Mouse (Mus musculus) hindbrain, embryonic 14.5 days (tissue): Measurements from ENCODE around the gene Trp53bp2. TPM values are rescaled to one million over a fixed set of nuclear protein-coding genes. Genes with fewer than 3 reads are reported as not detected.

Source experiments
- ATAC-seq: fragments of 200-750 bp; cut with Nextera tagmentation; 2 replicates; pipeline ENCODE4 v1.8.0; 2017; ENCODE audit warnings: moderate number of reproducible peaks, mild to moderate bottlenecking, moderate TSS enrichment, moderate library complexity; ENCODE audit not compliant: low FRiP score
- DNase-seq: peaks from one replicate; pipeline ENCODE4 v3.0.0-alpha.2; 2015; ENCODE audit warnings: low spot score
- H3K27ac ChIP-seq: fragments of 300-500 bp; sonication (generic); 2 replicates; pipeline ENCODE4 v1.5.1; 2014; ENCODE audit warnings: mild to moderate bottlenecking, moderate library complexity
- H3K27me3 ChIP-seq: fragments of 300-500 bp; sonication (generic); 2 replicates; pipeline ENCODE4 v1.6.1; 2014; ENCODE audit warnings: mild to moderate bottlenecking, low read length, mixed read lengths; ENCODE audit not compliant: control insufficient read depth, insufficient read depth
- H3K36me3 ChIP-seq: fragments of 300-500 bp; sonication (generic); replicated peaks from 2 replicates; pipeline ENCODE4 v1.6.1; 2014; ENCODE audit not compliant: control insufficient read depth, insufficient read depth
- H3K4me1 ChIP-seq: fragments of 300-500 bp; sonication (generic); replicated peaks from 2 replicates; pipeline ENCODE4 v1.6.1; 2014; ENCODE audit warnings: antibody characterized with exemption, low read length, mixed read lengths; ENCODE audit not compliant: control insufficient read depth, insufficient read depth
- H3K4me2 ChIP-seq: fragments of 300-500 bp; sonication (generic); replicated peaks from 2 replicates; pipeline ENCODE4 v1.6.1; 2014; ENCODE audit warnings: mild to moderate bottlenecking, moderate library complexity
- H3K4me3 ChIP-seq: fragments of 300-500 bp; sonication (generic); replicated peaks from 2 replicates; pipeline ENCODE4 v1.5.1; 2014; ENCODE audit warnings: mild to moderate bottlenecking, low read length
- H3K9ac ChIP-seq: fragments of 300-500 bp; sonication (generic); 2 replicates; pipeline ENCODE4 v1.6.1; 2014
- H3K9me3 ChIP-seq: fragments of 300-500 bp; sonication (generic); 2 replicates; pipeline ENCODE4 v1.6.1; 2016; ENCODE audit warnings: low read length; ENCODE audit not compliant: control insufficient read depth
- WGBS: fragments of 180-500 bp; shearing (Covaris S2); extraction: QIAGEN DNeasy Blood & Tissue Kit; methylation state at CpG from one replicate; pipeline ENCODE4 v1.1.7; 2014; 5-methylcytosine and 5-hydroxymethylcytosine counted together
- polyA plus RNA-seq: library from polyadenylated mRNA; unstranded; fragments of >200 nt; fragmentation: Nextera tagmentation; extraction: Ambion mirVana; gene quantifications from 2 replicates; pipeline ENCODE4 v1.2.1, GENCODE M21; 2014

The Trp53bp2 gene
- polyA plus RNA-seq, 1 experiment from 2014 or later: 19.5 TPM

GRCm38 (mm10) chr1:182489803-182490452 lies 81.0 kb downstream of the Trp53bp2 start:
- no peaks in the 10 kb centered on the region for H3K27me3 ChIP-seq
- 10% methylated on average over 21 of the region's 21 CpGs for WGBS
- H3K27ac ChIP-seq: 0 out of 2 replicates have a peak overlapping the region, but pooled peaks have one; percentile 28
- ATAC-seq (peak; percentile 95), DNase-seq (peak; percentile 88)
- H3K4me1 ChIP-seq: peaks cover 10% of the 10 kb centered on the region
- H3K9ac ChIP-seq: 0 out of 2 replicates have a peak overlapping the region, but pooled peaks have one; percentile 12
- H3K4me3 ChIP-seq: peak overlapping the region; percentile 15; the same call in 1 of the 2 replicates
- no peaks in the 10 kb centered on the region for H3K9me3 ChIP-seq
- peaks cover 64% of the 10 kb centered on the region for H3K36me3 ChIP-seq
- H3K4me2 ChIP-seq: peak overlapping the region; percentile 50

- Histone ChIP-seq H3K27ac (0 out of 2 replicates have a peak overlapping the region, but pooled peaks have one; percentile 28), H3K4me1 (peaks cover 13% of the 10 kb centered on the region), H3K4me3 (no peak overlapping the region), H3K4me2 (no peak overlapping the region), H3K9me3 (no peaks in the 10 kb centered on the region), H3K27me3 (no peaks in the 10 kb centered on the region), H3K36me3 (peaks cover 58% of the 10 kb centered on the region), H3K9ac (no peak overlapping the region)
- WGBS: 82% methylated on average over 7 of the region's 7 CpGs
- DNase-seq (no peak), ATAC-seq (no peak)
Observed at GRCm38 (mm10) chr1:182490568-182490967, 81.6 kb downstream of the Trp53bp2 start.

GRCm38 (mm10) chr1:182491839-182492238 lies 82.9 kb downstream of the Trp53bp2 start:
- DNase-seq: no peak
- Histone ChIP-seq H3K9ac (no peak overlapping the region), H3K4me3 (no peak overlapping the region), H3K36me3 (peaks cover 49% of the 10 kb centered on the region), H3K4me2 (no peak overlapping the region), H3K9me3 (no peaks in the 10 kb centered on the region), H3K27me3 (no peaks in the 10 kb centered on the region), H3K27ac (no peak overlapping the region), H3K4me1 (peaks cover 13% of the 10 kb centered on the region)
- WGBS: 94% methylated on average over 6 of the region's 6 CpGs
- no peak for ATAC-seq

GRCm38 (mm10) chr1:182494285-182495145 lies 85.5 kb downstream of the Trp53bp2 start:
- ATAC-seq: no peak
- Histone ChIP-seq H3K27me3 (no peaks in the 10 kb centered on the region), H3K27ac (no peak overlapping the region), H3K4me3 (no peak overlapping the region), H3K9ac (no peak overlapping the region), H3K4me1 (peaks cover 13% of the 10 kb centered on the region), H3K36me3 (peaks cover 23% of the 10 kb centered on the region), H3K9me3 (no peaks in the 10 kb centered on the region), H3K4me2 (no peak overlapping the region)
- 76% methylated on average over 17 of the region's 17 CpGs for WGBS
- DNase-seq: no peak

- H3K27ac ChIP-seq: no peak overlapping the region
- no peaks in the 10 kb centered on the region for H3K27me3 ChIP-seq
- H3K4me3 ChIP-seq: no peak overlapping the region
- peaks cover 13% of the 10 kb centered on the region for H3K4me1 ChIP-seq
- ATAC-seq (no peak), DNase-seq (no peak)
- WGBS: 55% methylated on average over 6 of the region's 6 CpGs
- H3K9me3 ChIP-seq: no peaks in the 10 kb centered on the region
- H3K9ac ChIP-seq: no peak overlapping the region
- H3K4me2 ChIP-seq: no peak overlapping the region
- H3K36me3 ChIP-seq: peaks cover 9% of the 10 kb centered on the region; the same call in 1 of the 2 replicates
Observed at GRCm38 (mm10) chr1:182496685-182497084, 87.7 kb downstream of the Trp53bp2 start.

- no peak overlapping the region for H3K9ac ChIP-seq
- H3K4me3 ChIP-seq: no peak overlapping the region
- no peaks in the 10 kb centered on the region for H3K36me3 ChIP-seq
- WGBS: 66% methylated on average over 4 of the region's 4 CpGs
- no peaks in the 10 kb centered on the region for H3K27me3 ChIP-seq
- H3K27ac ChIP-seq: no peak overlapping the region
- H3K9me3 ChIP-seq: no peaks in the 10 kb centered on the region
- ATAC-seq (no peak), DNase-seq (no peak)
- H3K4me1 ChIP-seq: peaks cover 13% of the 10 kb centered on the region
- H3K4me2 ChIP-seq: no peak overlapping the region
Observed at GRCm38 (mm10) chr1:182497736-182498135, 88.8 kb downstream of the Trp53bp2 start.

- H3K27me3 ChIP-seq: no peaks in the 10 kb centered on the region
- no peaks in the 10 kb centered on the region for H3K9me3 ChIP-seq
- DNase-seq (no peak), ATAC-seq (no peak)
- no peak overlapping the region for H3K9ac ChIP-seq
- no peak overlapping the region for H3K4me2 ChIP-seq
- H3K4me1 ChIP-seq: peaks cover 14% of the 10 kb centered on the region
- no peak overlapping the region for H3K4me3 ChIP-seq
- H3K36me3 ChIP-seq: no peaks in the 10 kb centered on the region
- WGBS: 70% methylated on average over 9 of the region's 9 CpGs
- no peak overlapping the region for H3K27ac ChIP-seq
Observed at GRCm38 (mm10) chr1:182499443-182500089, 90.6 kb downstream of the Trp53bp2 start.

- no peak overlapping the region for H3K27ac ChIP-seq
- no peak overlapping the region for H3K9ac ChIP-seq
- H3K27me3 ChIP-seq: no peaks in the 10 kb centered on the region
Observed at GRCm38 (mm10) chr1:182500224-182500623, 91.3 kb downstream of the Trp53bp2 start.

GRCm38 (mm10) chr1:182500843-182501242 lies 91.9 kb downstream of the Trp53bp2 start:
- Histone ChIP-seq H3K9ac (no peak overlapping the region), H3K27ac (no peak overlapping the region), H3K4me1 (peaks cover 10% of the 10 kb centered on the region; the same call in 1 of the 2 replicates), H3K4me3 (no peak overlapping the region), H3K36me3 (no peaks in the 10 kb centered on the region), H3K9me3 (no peaks in the 10 kb centered on the region), H3K27me3 (no peaks in the 10 kb centered on the region), H3K4me2 (no peak overlapping the region)
- ATAC-seq: no peak
- WGBS: 92% methylated on average over 4 of the region's 4 CpGs
- DNase-seq: peak; percentile 38

More at GRCm38 (mm10) chr1:182500224-182500623, 91.3 kb downstream of the Trp53bp2 start:
- Histone ChIP-seq H3K9me3 (no peaks in the 10 kb centered on the region), H3K36me3 (no peaks in the 10 kb centered on the region), H3K4me1 (peaks cover 10% of the 10 kb centered on the region; the same call in 1 of the 2 replicates), H3K4me2 (no peak overlapping the region), H3K4me3 (no peak overlapping the region)
- no peak for ATAC-seq
- no peak for DNase-seq
- WGBS: 71% methylated on average over 4 of the region's 4 CpGs
